Mouse (Mus musculus) E14TG2a.4 (cell line): ENCODE data around the gene Car9.

Experiments used
- H3K27me3 ChIP-seq: 2 replicates; pipeline ENCODE4 v1.6.1; 2014; ENCODE audit warnings: low read length, control low read depth; ENCODE audit not compliant: insufficient read depth
- H3K36me3 ChIP-seq: 2 replicates; pipeline ENCODE4 v1.6.1; 2014; ENCODE audit warnings: low read length, control low read depth; ENCODE audit not compliant: insufficient read depth
- H3K4me1 ChIP-seq: replicated peaks from 2 replicates; pipeline ENCODE4 v1.6.1; 2014; ENCODE audit warnings: low read depth, low read length, control low read depth
- H3K4me3 ChIP-seq: replicated peaks from 2 replicates; pipeline ENCODE4 v1.5.1; 2014; ENCODE audit warnings: mild to moderate bottlenecking, low read length
- H3K9me3 ChIP-seq: 2 replicates; pipeline ENCODE4 v1.6.1; 2014; ENCODE audit warnings: low read length, control low read depth
- CTCF ChIP-seq: conservative IDR thresholded peaks from 2 replicates; pipeline ENCODE4 v1.5.1; 2014; ENCODE audit warnings: low read length
- NANOG ChIP-seq: IDR thresholded peaks from 2 replicates; pipeline ENCODE4 v1.6.1; 2014; ENCODE audit warnings: borderline replicate concordance, low read length, mixed read lengths
- POU5F1 ChIP-seq: IDR thresholded peaks from 2 replicates; pipeline ENCODE4 v1.6.1; 2014; ENCODE audit warnings: low read length, borderline replicate concordance

The Car9 gene

GRCm38 (mm10) chr4:43489611-43490010, 17.2 kb upstream of the Car9 start:
- H3K27me3 ChIP-seq: no peaks in the 10 kb centered on the region
- no peak overlapping the region for H3K4me3 ChIP-seq
- H3K4me1 ChIP-seq: peaks cover 14% of the 10 kb centered on the region
- H3K9me3 ChIP-seq: no peaks in the 10 kb centered on the region
- TF ChIP-seq POU5F1: no peak
- TF ChIP-seq CTCF: no peak
- no peak for TF ChIP-seq NANOG
- H3K36me3 ChIP-seq: peaks cover under 1% of the 10 kb centered on the region; the same call in 1 of the 2 replicates

- no peak for TF ChIP-seq NANOG
- no peak for TF ChIP-seq POU5F1
- TF ChIP-seq CTCF: no peak
- H3K36me3 ChIP-seq: peaks cover 12% of the 10 kb centered on the region
- H3K27me3 ChIP-seq: 0 out of 2 replicates have a peak, but pooled peaks cover 6% of the 10 kb centered on the region
- no peaks in the 10 kb centered on the region for H3K9me3 ChIP-seq
- H3K4me1 ChIP-seq: peaks cover 26% of the 10 kb centered on the region
- no peak overlapping the region for H3K4me3 ChIP-seq
Measured at GRCm38 (mm10) chr4:43490801-43491200, 16.0 kb upstream of the Car9 start.

- Histone ChIP-seq H3K27me3 (0 out of 2 replicates have a peak, but pooled peaks cover 6% of the 10 kb centered on the region), H3K9me3 (no peaks in the 10 kb centered on the region), H3K36me3 (peaks cover 27% of the 10 kb centered on the region), H3K4me3 (peak overlapping the region; percentile 58), H3K4me1 (peaks cover 40% of the 10 kb centered on the region)
- TF ChIP-seq NANOG (no peak), CTCF (no peak), POU5F1 (no peak)
Measured at GRCm38 (mm10) chr4:43492101-43492820, 14.5 kb upstream of the Car9 start.

- Histone ChIP-seq H3K4me1 (peaks cover 46% of the 10 kb centered on the region), H3K36me3 (peaks cover 32% of the 10 kb centered on the region), H3K4me3 (peak within 1 kb of the TSS; percentile 92), H3K27me3 (0 out of 2 replicates have a peak, but pooled peaks cover 6% of the 10 kb centered on the region), H3K9me3 (no peaks in the 10 kb centered on the region)
- TF ChIP-seq NANOG (no peak), POU5F1 (no peak), CTCF (no peak)
Measured at GRCm38 (mm10) chr4:43492821-43493185, 14.0 kb upstream of the Car9 start, which contains the start of gene Ccdc107. Gene Ccdc107, plus strand, starts transcription at chr4:43492900.

- H3K27me3 ChIP-seq: peaks cover 9% of the 10 kb centered on the region; the same call in 1 of the 2 replicates
- H3K9me3 ChIP-seq: no peaks in the 10 kb centered on the region
- peak overlapping the region; percentile 92 for H3K4me3 ChIP-seq
- peaks cover 37% of the 10 kb centered on the region for H3K36me3 ChIP-seq
- TF ChIP-seq CTCF (no peak), NANOG (no peak), POU5F1 (no peak)
- H3K4me1 ChIP-seq: peaks cover 51% of the 10 kb centered on the region
Measured at GRCm38 (mm10) chr4:43493186-43493845, 13.4 kb upstream of the Car9 start.

- TF ChIP-seq CTCF (no peak), POU5F1 (no peak), NANOG (no peak)
- peak overlapping the region; percentile 92 for H3K4me3 ChIP-seq
- H3K4me1 ChIP-seq: peaks cover 56% of the 10 kb centered on the region
- H3K27me3 ChIP-seq: peaks cover 11% of the 10 kb centered on the region; the same call in 1 of the 2 replicates
- H3K36me3 ChIP-seq: peaks cover 40% of the 10 kb centered on the region
- no peaks in the 10 kb centered on the region for H3K9me3 ChIP-seq
Measured at GRCm38 (mm10) chr4:43493846-43494240, 12.9 kb upstream of the Car9 start.

GRCm38 (mm10) chr4:43496587-43496986, 10.2 kb upstream of the Car9 start:
- no peak for TF ChIP-seq POU5F1
- no peak for TF ChIP-seq NANOG
- no peak for TF ChIP-seq CTCF
- H3K27me3 ChIP-seq: peaks cover 25% of the 10 kb centered on the region
- H3K4me1 ChIP-seq: peaks cover 64% of the 10 kb centered on the region
- H3K9me3 ChIP-seq: no peaks in the 10 kb centered on the region
- H3K36me3 ChIP-seq: peaks cover 40% of the 10 kb centered on the region
- no peak overlapping the region for H3K4me3 ChIP-seq

- Histone ChIP-seq H3K4me3 (no peak overlapping the region), H3K4me1 (peaks cover 59% of the 10 kb centered on the region), H3K27me3 (peaks cover 28% of the 10 kb centered on the region), H3K9me3 (no peaks in the 10 kb centered on the region), H3K36me3 (peaks cover 40% of the 10 kb centered on the region)
- TF ChIP-seq NANOG (no peak), CTCF (no peak), POU5F1 (no peak)
Measured at GRCm38 (mm10) chr4:43497405-43497804, 9.4 kb upstream of the Car9 start.
